In genomic region chr19:28926366-28926765, GRCm38 (mm10) we compare ENCODE assay signal across 24 mouse cellular contexts. TPM values are rescaled to one million over a fixed set of nuclear protein-coding genes. Genes with fewer than 3 reads are reported as not detected.
DNase-seq lines count a peak whose midpoint lies in the region; ATAC-seq and TF ChIP-seq lines count a peak whose summit lies in the region.
"Had no signal": no experiment of that assay in that cellular context is flagged by ENCODE, and none has a peak within 500 bp of the region (broad histone marks: within the 10 kb centered on the region; RNA-seq: fewer than 3 reads in every experiment).

No protein-coding gene starts in this region.

- no peaks in the 10 kb centered on the region for H3K4me1 ChIP-seq in midbrain, postnatal 0 days (ENCODE audit: insufficient read depth, low read length)
- H3K4me1 ChIP-seq: hindbrain, embryonic 12.5 days had no signal

- H3K9ac ChIP-seq in midbrain, postnatal 0 days (replicated peaks; ENCODE audit: low read length, poor library complexity, severe bottlenecking) = no peak overlapping the region
- H3K9ac ChIP-seq: forebrain, postnatal 0 days; hindbrain, embryonic 12.5 days had no signal

- no peak overlapping the region for H3K4me2 ChIP-seq in midbrain, postnatal 0 days (ENCODE audit: low read depth, low read length, poor library complexity, severe bottlenecking)
- H3K4me2 ChIP-seq: heart, embryonic 11.5 days; hindbrain, embryonic 12.5 days had no signal

- WGBS in midbrain, postnatal 0 days = 93% methylated on average over 5 of the region's 5 CpGs

- DNase-seq in 3T3-L1 (ENCODE audit: low read depth, low spot score) (peak; percentile 65), 416B (ENCODE audit: low read depth) (peak; percentile 22)
- DNase-seq in adrenal gland, adult 8-10 months = peak; percentile 65
- DNase-seq in adrenal gland, postnatal 25 days = peak; percentile 20
- DNase-seq in frontal cortex, postnatal 36 days (ENCODE audit: low spot score in 2 of 2) = no peak
- no peak for DNase-seq in midbrain, postnatal 0 days (ENCODE audit: low spot score)
- no peak for DNase-seq in retina, postnatal 1 day
- DNase-seq: B cell, adult 2 months; cerebellum, adult 18-20 months; cerebellum, adult 9-10 months; cerebellum, postnatal 14 days; forebrain, postnatal 0 days; gastrocnemius, postnatal 25 days; heart, adult 18-20 months; kidney, adult 18-20 months; kidney, adult 9 months had no signal

- H3K36me3 ChIP-seq in midbrain, postnatal 0 days (ENCODE audit: insufficient read depth, low read length) = no peaks in the 10 kb centered on the region
- H3K36me3 ChIP-seq: G1E; hindbrain, embryonic 12.5 days had no signal

- no peak overlapping the region for H3K4me3 ChIP-seq in midbrain, postnatal 0 days (ENCODE audit: low read depth, low read length)
- H3K4me3 ChIP-seq: hindbrain, embryonic 12.5 days had no signal

- TF ChIP-seq CTCF in midbrain, postnatal 0 days (IDR thresholded peaks at IDR 0.05) = no peak

- ATAC-seq in midbrain, postnatal 0 days (ENCODE audit: low FRiP score) = no peak
- ATAC-seq: forebrain, embryonic 14.5 days; forebrain, postnatal 0 days; hindbrain, embryonic 16.5 days; intestine, embryonic 16.5 days had no signal

- H3K27ac ChIP-seq in midbrain, postnatal 0 days (ENCODE audit: low read depth, low read length) = no peak overlapping the region
- H3K27ac ChIP-seq: hindbrain, embryonic 12.5 days had no signal

- no peaks in the 10 kb centered on the region for H3K9me3 ChIP-seq in midbrain, postnatal 0 days (ENCODE audit: low read length)
- H3K9me3 ChIP-seq: G1E; hindbrain, embryonic 12.5 days had no signal

- no peaks in the 10 kb centered on the region for H3K27me3 ChIP-seq in midbrain, postnatal 0 days (ENCODE audit: insufficient read depth, low read length)
- H3K27me3 ChIP-seq: CH12.LX; hindbrain, embryonic 12.5 days had no signal

RNA-seq across cellular contexts. Expression of gene Plpp6, which starts 37.4 kb away (rescaled TPM):
- 10 to 100 TPM; 24.8 to 52.8 (median 40.2) TPM for total RNA-seq in adrenal gland, adult 8-10 months (2022)
- total RNA-seq in adrenal gland, postnatal 25 days (2021) = 31.1 and 43.3 TPM in 2 replicates
- total RNA-seq in midbrain, postnatal 0 days (2014; rRNA removed) = 23.3 and 27.8 TPM in 2 replicates
- 17.8 and 20.0 TPM in 2 replicates for polyA plus RNA-seq in midbrain, postnatal 0 days (2015; fragmentation: Nextera tagmentation; extraction: Ambion mirVana)

RNA-seq across cellular contexts. Expression of gene 4430402I18Rik, which starts 41.2 kb away (rescaled TPM):
- 1 to 10 TPM; 2.8 to 6.1 (median 5.0) TPM for total RNA-seq in adrenal gland, adult 8-10 months (2022)
- 3.6 and 4.2 TPM in 2 replicates for total RNA-seq in adrenal gland, postnatal 25 days (2021)
- total RNA-seq in midbrain, postnatal 0 days (2014; rRNA removed) = 2.1 and 3.3 TPM in 2 replicates
- 2.3 and 2.7 TPM in 2 replicates for polyA plus RNA-seq in midbrain, postnatal 0 days (2015; fragmentation: Nextera tagmentation; extraction: Ambion mirVana)
- total RNA-seq: hematopoietic stem cell, adult 5-6 weeks had no signal
- polyA plus RNA-seq: G1E had no signal

Comparison
In these comparisons a context has a peak if more than half of its experiments do, and no peak if none do; other contexts are left out.
1. DNase-seq: peak in 3T3-L1 (single experiment), 416B (single experiment), adrenal gland, adult 8-10 months (single experiment) and adrenal gland, postnatal 25 days (single experiment); none in frontal cortex, postnatal 36 days (0 of 2), midbrain, postnatal 0 days (single experiment) and retina, postnatal 1 day (single experiment).